Mouse (Mus musculus): ENCODE measurements around the gene Nceh1.

DNA sequence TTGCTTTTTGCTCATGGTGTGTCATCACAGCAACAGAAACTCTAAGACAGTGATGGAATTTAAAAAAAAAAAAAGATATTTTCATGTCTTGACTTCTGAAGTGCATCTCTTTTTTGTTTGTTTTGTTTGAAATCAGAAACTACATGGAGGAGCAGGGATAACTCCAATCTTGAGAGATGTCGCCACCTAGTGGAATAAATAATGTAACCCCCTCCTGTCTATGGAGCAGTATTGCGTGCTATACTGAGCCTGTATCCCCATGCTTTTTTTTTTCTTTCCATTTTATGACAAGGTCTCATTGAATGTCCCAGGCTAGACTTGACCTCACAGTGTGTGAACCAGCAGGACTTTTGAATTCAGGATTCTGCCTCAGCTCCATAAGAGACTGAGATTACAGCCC lies 54.5 kb downstream of the Nceh1 start:
- no peak for TF ChIP-seq POLR2A (IDR thresholded peaks at IDR 0.05; ENCODE audit: borderline replicate concordance, extremely low read depth, low read depth, low read length)
- TF ChIP-seq CTCF (IDR thresholded peaks at IDR 0.05; ENCODE audit: insufficient read depth, low read length): peak; percentile 42; the same call in 1 of the 2 replicates

All from lung, adult 2 months (tissue).